Mouse (Mus musculus) stomach, postnatal 0 days (tissue): ENCODE results near the gene Srpr.

Experiments
- CTCF ChIP-seq: IDR thresholded peaks from 2 replicates; pipeline ENCODE4 v1.5.1; 2016; ENCODE audit warnings: antibody characterized with exemption, low read depth, mild to moderate bottlenecking, moderate library complexity
- EP300 ChIP-seq: optimal IDR thresholded peaks from 2 replicates; pipeline ENCODE3; 2016; ENCODE audit warnings: antibody characterized with exemption

DNA sequence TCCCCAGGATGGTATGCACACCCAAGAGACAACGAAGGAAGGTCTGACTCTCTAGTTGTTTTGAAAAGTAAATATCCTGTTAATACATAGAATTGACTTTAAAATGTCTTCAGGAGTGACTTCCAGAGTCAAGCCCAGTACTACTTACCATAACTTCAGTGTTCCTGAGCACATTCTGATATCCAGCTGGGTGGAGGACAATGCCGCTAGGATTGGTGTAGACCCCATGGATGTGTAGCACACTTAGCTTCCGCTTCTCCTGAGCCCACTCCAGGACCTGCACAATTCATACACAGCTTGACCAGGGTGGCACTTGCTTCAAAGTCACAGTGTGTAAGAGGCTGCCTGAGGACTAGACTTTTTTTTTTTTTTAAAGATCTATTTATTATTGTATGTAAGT is 23.5 kb downstream of the Srpr start:
- TF ChIP-seq CTCF (no peak), EP300 (no peak)
